Mouse (Mus musculus) small intestine, adult 2 months (tissue): Measurements from ENCODE around the gene Hoxd13. TPM values are rescaled to one million over a fixed set of nuclear protein-coding genes. Genes with fewer than 3 reads are reported as not detected.

Experiments
- H3K27ac ChIP-seq: fragments of 200-500 bp; 2 replicates; pipeline ENCODE4 v1.5.1; 2012; ENCODE audit warnings: low read depth, low read length, control low read depth, inconsistent platforms; ENCODE audit not compliant: insufficient read depth
- H3K27me3 ChIP-seq: fragments of 200-500 bp; 2 replicates; pipeline ENCODE4 v1.6.1; 2012; ENCODE audit warnings: mild to moderate bottlenecking, moderate library complexity, low read length, inconsistent platforms; ENCODE audit not compliant: control insufficient read depth, insufficient read depth
- H3K36me3 ChIP-seq: fragments of 200-500 bp; 2 replicates; pipeline ENCODE4 v1.6.1; 2012; ENCODE audit warnings: mild to moderate bottlenecking, low read length, control low read depth, inconsistent platforms; ENCODE audit not compliant: control insufficient read depth, insufficient read depth
- H3K4me1 ChIP-seq: fragments of 200-500 bp; 2 replicates; pipeline ENCODE4 v1.6.1; 2012; ENCODE audit warnings: low read length, inconsistent platforms, mixed read lengths; ENCODE audit not compliant: control insufficient read depth, insufficient read depth, insufficient read length
- H3K4me3 ChIP-seq: fragments of 200-500 bp; 2 replicates; pipeline ENCODE4 v1.5.1; 2012; ENCODE audit warnings: low read depth, mild to moderate bottlenecking, control low read depth, inconsistent platforms, low read length, moderate library complexity
- CTCF ChIP-seq: fragments of 200-500 bp; IDR thresholded peaks from 2 replicates; pipeline ENCODE4 v1.5.1; 2012; ENCODE audit warnings: low read depth, mild to moderate bottlenecking, control low read depth, inconsistent platforms, low read length, moderate library complexity, mixed read lengths; ENCODE audit not compliant: insufficient replicate concordance, insufficient read length; ENCODE audit errors: extremely low read depth
- POLR2A ChIP-seq: fragments of 200-500 bp; IDR thresholded peaks from 2 replicates; pipeline ENCODE4 v1.6.1; 2012; ENCODE audit warnings: low read depth, mild to moderate bottlenecking, control low read depth, inconsistent platforms, low read length, moderate library complexity
- WGBS: fragments of 180-500 bp; shearing (Covaris S2); methylation state at CpG from one replicate; pipeline ENCODE4 v1.1.7; 2018; 5-methylcytosine and 5-hydroxymethylcytosine counted together
- polyA plus RNA-seq: library from polyadenylated mRNA; depleted of rRNA; stranded (reverse); fragments of >200 nt; gene quantifications from 2 replicates; pipeline ENCODE4 v1.2.3, GENCODE M21; 2012

The Hoxd13 gene
- polyA plus RNA-seq, 1 experiment, result not detected

GRCm38 (mm10) chr2:74681594-74682531, 13.8 kb downstream of the Hoxd13 start:
- no peak overlapping the region for H3K4me3 ChIP-seq
- no peak for TF ChIP-seq POLR2A
- no peak for TF ChIP-seq CTCF
- 4% methylated on average over 74 of the region's 78 CpGs for WGBS
- peaks cover 3% of the 10 kb centered on the region; the same call in 1 of the 2 replicates for H3K4me1 ChIP-seq
- no peak overlapping the region for H3K27ac ChIP-seq
- no peaks in the 10 kb centered on the region for H3K36me3 ChIP-seq
- peaks cover 75% of the 10 kb centered on the region for H3K27me3 ChIP-seq

GRCm38 (mm10) chr2:74682796-74683195, 14.7 kb downstream of the Hoxd13 start:
- TF ChIP-seq CTCF (no peak), POLR2A (no peak)
- Histone ChIP-seq H3K27me3 (peaks cover 79% of the 10 kb centered on the region), H3K27ac (no peak overlapping the region), H3K4me1 (peaks cover 3% of the 10 kb centered on the region; the same call in 1 of the 2 replicates), H3K4me3 (no peak overlapping the region), H3K36me3 (no peaks in the 10 kb centered on the region)
- WGBS, result 3% methylated on average over 51 of the region's 51 CpGs

- H3K4me3 ChIP-seq, result no peak overlapping the region
- H3K27ac ChIP-seq, result no peak overlapping the region
Measured at GRCm38 (mm10) chr2:74683471-74683951, 15.4 kb downstream of the Hoxd13 start.

GRCm38 (mm10) chr2:74684106-74684505, 16.0 kb downstream of the Hoxd13 start:
- Histone ChIP-seq H3K27ac (no peak overlapping the region), H3K27me3 (peaks cover 76% of the 10 kb centered on the region)
- 9% methylated on average over 12 of the region's 12 CpGs for WGBS

More at GRCm38 (mm10) chr2:74683471-74683951, 15.4 kb downstream of the Hoxd13 start:
- no peaks in the 10 kb centered on the region for H3K36me3 ChIP-seq
- TF ChIP-seq POLR2A, result no peak
- H3K27me3 ChIP-seq, result peaks cover 78% of the 10 kb centered on the region
- 4% methylated on average over 18 of the region's 18 CpGs for WGBS
- peaks cover 3% of the 10 kb centered on the region; the same call in 1 of the 2 replicates for H3K4me1 ChIP-seq

GRCm38 (mm10) chr2:74685059-74685603, 17.0 kb downstream of the Hoxd13 start:
- no peaks in the 10 kb centered on the region for H3K36me3 ChIP-seq
- TF ChIP-seq POLR2A, result no peak
- TF ChIP-seq CTCF, result no peak
- H3K27me3 ChIP-seq, result peaks cover 76% of the 10 kb centered on the region
- 21% methylated on average over 4 of the region's 4 CpGs for WGBS
- H3K4me1 ChIP-seq, result no peaks in the 10 kb centered on the region; the same call in 1 of the 2 replicates
- no peak overlapping the region for H3K27ac ChIP-seq
- no peak overlapping the region for H3K4me3 ChIP-seq

More at GRCm38 (mm10) chr2:74684106-74684505, 16.0 kb downstream of the Hoxd13 start:
- Histone ChIP-seq H3K4me1 (peaks cover 3% of the 10 kb centered on the region; the same call in 1 of the 2 replicates), H3K36me3 (no peaks in the 10 kb centered on the region), H3K4me3 (no peak overlapping the region)
- TF ChIP-seq POLR2A, result no peak
- no peak for TF ChIP-seq CTCF

- Histone ChIP-seq H3K27ac (no peak overlapping the region), H3K4me1 (no peaks in the 10 kb centered on the region; the same call in 1 of the 2 replicates), H3K27me3 (peaks cover 71% of the 10 kb centered on the region), H3K36me3 (no peaks in the 10 kb centered on the region), H3K4me3 (no peak overlapping the region)
- 12% methylated on average over 17 of the region's 17 CpGs for WGBS
- no peak for TF ChIP-seq CTCF
- TF ChIP-seq POLR2A, result no peak
Measured at GRCm38 (mm10) chr2:74686301-74686987, 18.3 kb downstream of the Hoxd13 start.
